Mouse (Mus musculus) CH12.LX (cell line): ENCODE data around the gene Lamb2. TPM values are rescaled to one million over a fixed set of nuclear protein-coding genes. Genes with fewer than 3 reads are reported as not detected.

Experiments used
- DNase-seq: peaks from one replicate; pipeline ENCODE4 v3.0.0-alpha.2; 2013; ENCODE audit errors: extremely low read depth
- H3K27ac ChIP-seq: 2 replicates; pipeline ENCODE4 v1.5.1; 2012; ENCODE audit warnings: low read depth, mild to moderate bottlenecking, control low read depth, moderate library complexity; ENCODE audit not compliant: insufficient read depth
- H3K27me3 ChIP-seq: replicated peaks from 2 replicates; pipeline ENCODE3; 2012; ENCODE audit warnings: inconsistent platforms
- H3K36me3 ChIP-seq, 2 experiments: replicated peaks in 1 of 2; 2 replicates each; pipeline versions ENCODE3 to v1.6.1; 2012; ENCODE audit warnings: inconsistent platforms in 1 of 2, low read length in 1 of 2, mild to moderate bottlenecking in 1 of 2, mixed read lengths in 1 of 2, moderate library complexity in 1 of 2; ENCODE audit not compliant: control insufficient read depth in 1 of 2, insufficient read depth in 1 of 2
- H3K4me1 ChIP-seq, 2 experiments: 2 replicates each; pipeline ENCODE4 v1.6.1; 2012; ENCODE audit warnings: inconsistent platforms in 1 of 2, moderate library complexity in 1 of 2; ENCODE audit not compliant: insufficient read depth in 2 of 2, control insufficient read depth in 1 of 2
- H3K4me2 ChIP-seq: 2 replicates; pipeline ENCODE4 v1.6.1; 2012; ENCODE audit warnings: low read depth, mild to moderate bottlenecking, control low read depth; ENCODE audit not compliant: poor library complexity, insufficient read depth, severe bottlenecking
- H3K4me3 ChIP-seq, 3 experiments: fragments of 150-350 bp in 1 of 3; sonication (generic) in 1 of 3; replicated peaks in 1 of 3; 2 replicates each; pipeline versions ENCODE3 to v1.5.1; 2011 to 2012; ENCODE audit warnings: low read depth in 2 of 3, low read length in 2 of 3, mild to moderate bottlenecking in 2 of 3, moderate library complexity in 2 of 3, control low read depth in 1 of 3, improper control_type of control experiment in 1 of 3, inconsistent platforms in 1 of 3, mixed read lengths in 1 of 3; ENCODE audit not compliant: poor library complexity in 1 of 3
- H3K79me2 ChIP-seq: replicated peaks from 2 replicates; pipeline ENCODE4 v1.6.1; 2012; ENCODE audit warnings: mild to moderate bottlenecking, moderate library complexity; ENCODE audit not compliant: control insufficient read depth, poor library complexity, insufficient read depth, severe bottlenecking; ENCODE audit errors: extremely low read depth
- H3K9ac ChIP-seq: 2 replicates; pipeline ENCODE4 v1.6.1; 2012; ENCODE audit warnings: low read depth, mild to moderate bottlenecking, control low read depth, moderate library complexity; ENCODE audit not compliant: insufficient read depth
- H3K9me3 ChIP-seq: replicated peaks from 2 replicates; pipeline ENCODE3; 2012; ENCODE audit warnings: low read length, inconsistent platforms, mixed read lengths
- CHD1 ChIP-seq: IDR thresholded peaks from 2 replicates; pipeline ENCODE4 v1.6.1; 2012; ENCODE audit warnings: low read depth, low read length, improper control_type of control experiment, inconsistent platforms
- CHD2 ChIP-seq: IDR thresholded peaks from 2 replicates; pipeline ENCODE4 v1.6.1; 2011; ENCODE audit warnings: low read length, improper control_type of control experiment
- E2F4 ChIP-seq: IDR thresholded peaks from 2 replicates; pipeline ENCODE4 v1.6.1; 2011; ENCODE audit warnings: low read depth, low read length, improper control_type of control experiment; ENCODE audit not compliant: insufficient replicate concordance
- ELF1 ChIP-seq: IDR thresholded peaks from 2 replicates; pipeline ENCODE4 v1.6.1; 2014; ENCODE audit warnings: low read depth, mild to moderate bottlenecking, inconsistent platforms, low read length, improper control_type of control experiment
- EP300 ChIP-seq: IDR thresholded peaks from 2 replicates; pipeline ENCODE4 v1.6.1; 2011; ENCODE audit warnings: low read length, improper control_type of control experiment
- GABPA ChIP-seq: IDR thresholded peaks from 2 replicates; pipeline ENCODE4 v1.6.1; 2012; ENCODE audit warnings: low read depth, low read length, improper control_type of control experiment, inconsistent platforms; ENCODE audit not compliant: insufficient replicate concordance
- HCFC1 ChIP-seq: IDR thresholded peaks from 2 replicates; pipeline ENCODE4 v1.6.1; 2012; ENCODE audit warnings: low read depth, mild to moderate bottlenecking, inconsistent platforms, low read length, improper control_type of control experiment
- IRF4 ChIP-seq: IDR thresholded peaks from 2 replicates; pipeline ENCODE4 v1.6.1; 2014; ENCODE audit warnings: low read depth, mild to moderate bottlenecking, inconsistent platforms, low read length, improper control_type of control experiment
- JUND ChIP-seq: conservative IDR thresholded peaks from 2 replicates; pipeline ENCODE4 v1.6.1; 2011; ENCODE audit warnings: low read depth, low read length, improper control_type of control experiment
- MAZ ChIP-seq: IDR thresholded peaks from 2 replicates; pipeline ENCODE4 v1.6.1; 2012; ENCODE audit warnings: low read depth, mild to moderate bottlenecking, inconsistent platforms, low read length, improper control_type of control experiment, moderate library complexity
- MXI1 ChIP-seq: IDR thresholded peaks from 2 replicates; pipeline ENCODE4 v1.6.1; 2011; ENCODE audit warnings: mild to moderate bottlenecking, low read depth, low read length, improper control_type of control experiment
- MYC ChIP-seq: IDR thresholded peaks from 2 replicates; pipeline ENCODE4 v1.6.1; 2011; ENCODE audit warnings: low read depth, mild to moderate bottlenecking, improper control_type of control experiment, low read length
- NELFE ChIP-seq: IDR thresholded peaks from 2 replicates; pipeline ENCODE4 v1.6.1; 2011; ENCODE audit warnings: low read depth, low read length, improper control_type of control experiment
- PAX5 ChIP-seq: IDR thresholded peaks from 2 replicates; pipeline ENCODE4 v1.6.1; 2012; ENCODE audit warnings: low read length, inconsistent platforms, mixed read lengths
- POLR2A ChIP-seq: IDR thresholded peaks from 2 replicates; pipeline ENCODE4 v1.6.1; 2011; ENCODE audit warnings: low read depth, mild to moderate bottlenecking, improper control_type of control experiment, low read length
- POLR2AphosphoS2 ChIP-seq: IDR thresholded peaks from 2 replicates; pipeline ENCODE4 v1.6.1; 2011; ENCODE audit warnings: low read depth, low read length, improper control_type of control experiment
- SIN3A ChIP-seq: IDR thresholded peaks from 2 replicates; pipeline ENCODE4 v1.6.1; 2012; ENCODE audit warnings: low read length, improper control_type of control experiment, inconsistent platforms
- TBP ChIP-seq: conservative IDR thresholded peaks from 2 replicates; pipeline ENCODE4 v1.6.1; 2011; ENCODE audit warnings: low read depth, low read length, improper control_type of control experiment
- TCF12 ChIP-seq: IDR thresholded peaks from 2 replicates; pipeline ENCODE4 v1.6.1; 2014; ENCODE audit warnings: low read depth, mild to moderate bottlenecking, inconsistent platforms, low read length, improper control_type of control experiment
- UBTF ChIP-seq: IDR thresholded peaks from 2 replicates; pipeline ENCODE4 v1.6.1; 2012; ENCODE audit warnings: low read depth, mild to moderate bottlenecking, inconsistent platforms, low read length, improper control_type of control experiment, moderate library complexity
- USF2 ChIP-seq: conservative IDR thresholded peaks from 2 replicates; pipeline ENCODE4 v1.6.1; 2011; ENCODE audit warnings: low read depth, low read length, improper control_type of control experiment
- ZC3H11A ChIP-seq: IDR thresholded peaks from 2 replicates; pipeline ENCODE4 v1.6.1; 2012; ENCODE audit warnings: low read depth, mild to moderate bottlenecking, inconsistent platforms, low read length, improper control_type of control experiment
- ZKSCAN1 ChIP-seq: IDR thresholded peaks from 2 replicates; pipeline ENCODE4 v1.6.1; 2012; ENCODE audit warnings: low read depth, inconsistent platforms, low read length, improper control_type of control experiment, borderline replicate concordance
- ZMIZ1 ChIP-seq: IDR thresholded peaks from 2 replicates; pipeline ENCODE4 v1.6.1; 2012; ENCODE audit warnings: low read depth, mild to moderate bottlenecking, inconsistent platforms, low read length, improper control_type of control experiment
- dilution Hi-C: fragments of 300-500 bp; cut with MboI; formaldehyde crosslinking; loops from 2 replicates; pipeline ENCODE4 v1.14.3; 2020; ENCODE audit warnings: low sequenced_read_pairs; ENCODE audit not compliant: extremely low pct_unique_long_range_greater_than_20kb, extremely low pct_ligation_motif_present
- in situ Hi-C: fragments of 300-500 bp; cut with MboI; formaldehyde crosslinking; loops from 3 replicates; pipeline ENCODE4 v1.14.3; 2019; ENCODE audit warnings: low sequenced_read_pairs, low pct_ligation_motif_present, low pct_unique_long_range_greater_than_20kb, mixed read lengths
- polyA plus RNA-seq: library from polyadenylated mRNA; unstranded; fragments of >175 nt; gene quantifications from 2 replicates; pipeline ENCODE4 v1.2.1, GENCODE M21; 2012; ENCODE audit warnings: low read depth; ENCODE audit not compliant: insufficient read length
- total RNA-seq, 2 experiments: library from RNA; depleted of rRNA; stranded (reverse); fragments of 300-350 nt in 1 of 2; fragments of >200 nt in 1 of 2; gene quantifications; 2 replicates each; pipeline ENCODE4 v1.2.3; 2012 to 2014

Lamb2 gene
- total and polyA plus RNA-seq, 3 experiments = 0.17 to 0.89 TPM; not detected in 1

DNA sequence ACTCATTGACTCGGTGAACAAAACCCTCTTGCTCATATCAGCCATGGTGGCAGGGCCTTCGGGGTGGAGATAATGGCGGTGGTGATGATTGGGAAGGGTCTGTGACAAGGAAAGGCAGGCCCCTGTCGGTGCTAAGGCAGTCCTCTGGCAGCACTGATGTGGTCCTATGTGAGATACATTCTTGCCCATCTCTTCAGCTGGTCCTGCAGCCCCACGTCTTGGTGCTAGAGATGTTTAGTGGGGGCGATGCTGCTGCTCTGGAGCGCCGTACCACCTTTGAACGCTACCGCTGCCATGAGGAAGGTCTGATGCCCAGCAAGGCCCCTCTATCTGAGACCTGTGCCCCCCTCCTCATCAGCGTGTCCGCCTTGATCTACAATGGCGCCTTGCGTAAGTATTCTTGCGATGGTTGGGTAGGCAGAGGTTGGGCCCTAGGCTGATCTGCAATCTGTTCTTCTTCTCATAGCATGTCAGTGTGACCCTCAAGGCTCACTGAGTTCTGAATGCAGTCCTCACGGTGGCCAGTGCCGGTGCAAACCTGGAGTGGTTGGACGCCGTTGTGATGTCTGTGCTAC is 5.9 kb downstream of the Lamb2 start:
- H3K4me2 ChIP-seq = no peak overlapping the region
- DNase-seq = no peak
- H3K36me3 ChIP-seq = no peaks in the 10 kb centered on the region
- H3K4me1 ChIP-seq = peaks cover 6 to 13% of the 10 kb centered on the region in 2 experiments
- no peak for TF ChIP-seq MYC
- no peak for TF ChIP-seq IRF4
- TF ChIP-seq CHD1 = no peak
- no peaks in the 10 kb centered on the region for H3K9me3 ChIP-seq
- no peaks in the 10 kb centered on the region for H3K79me2 ChIP-seq
- H3K4me3 ChIP-seq = no peak overlapping the region
- dilution Hi-C loops = no loop called here
- no peak overlapping the region for H3K9ac ChIP-seq
- H3K27me3 ChIP-seq = peaks cover 6% of the 10 kb centered on the region
- no peak overlapping the region for H3K27ac ChIP-seq
- in situ Hi-C loops = no loop called here

DNA sequence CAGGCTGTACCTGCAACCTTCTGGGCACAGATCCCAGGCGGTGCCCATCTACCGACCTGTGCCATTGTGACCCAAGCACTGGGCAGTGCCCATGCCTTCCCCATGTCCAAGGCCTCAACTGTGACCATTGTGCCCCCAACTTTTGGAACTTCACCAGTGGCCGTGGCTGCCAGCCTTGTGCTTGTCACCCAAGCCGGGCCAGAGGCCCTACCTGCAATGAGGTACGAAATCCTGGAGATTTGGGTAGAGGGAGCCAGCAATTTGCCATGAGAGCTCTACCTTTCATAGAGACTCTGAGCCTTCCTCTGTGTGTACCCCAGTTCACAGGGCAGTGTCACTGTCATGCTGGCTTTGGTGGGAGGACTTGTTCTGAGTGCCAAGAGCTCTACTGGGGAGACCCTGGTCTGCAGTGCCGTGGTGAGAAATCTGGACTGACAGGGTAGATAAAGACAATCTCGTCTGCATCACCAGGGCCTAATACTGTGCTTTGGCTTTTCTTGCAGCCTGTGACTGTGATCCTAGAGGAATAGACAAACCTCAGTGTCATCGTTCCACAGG is 7.5 kb downstream of the Lamb2 start:
- Histone ChIP-seq H3K4me1 (peaks cover 9 to 17% of the 10 kb centered on the region in 2 experiments), H3K27me3 (peaks cover 6% of the 10 kb centered on the region), H3K36me3 (peaks cover 0 to 2% of the 10 kb centered on the region in 2 experiments), H3K79me2 (peaks cover 13% of the 10 kb centered on the region), H3K27ac (no peak overlapping the region), H3K4me3 (no peak overlapping the region), H3K9me3 (no peaks in the 10 kb centered on the region), H3K4me2 (no peak overlapping the region), H3K9ac (no peak overlapping the region)
- no peak for TF ChIP-seq ZC3H11A
- no peak for TF ChIP-seq CHD1
- no peak for TF ChIP-seq USF2
- no peak for TF ChIP-seq POLR2AphosphoS2
- no peak for TF ChIP-seq TCF12
- TF ChIP-seq GABPA = no peak
- no peak for TF ChIP-seq POLR2A
- TF ChIP-seq JUND = no peak
- no peak for TF ChIP-seq EP300
- TF ChIP-seq ELF1 = no peak
- no peak for TF ChIP-seq MYC
- TF ChIP-seq HCFC1 = no peak
- in situ Hi-C loops = no loop called here
- no peak for DNase-seq
- dilution Hi-C loops = no loop called here

DNA sequence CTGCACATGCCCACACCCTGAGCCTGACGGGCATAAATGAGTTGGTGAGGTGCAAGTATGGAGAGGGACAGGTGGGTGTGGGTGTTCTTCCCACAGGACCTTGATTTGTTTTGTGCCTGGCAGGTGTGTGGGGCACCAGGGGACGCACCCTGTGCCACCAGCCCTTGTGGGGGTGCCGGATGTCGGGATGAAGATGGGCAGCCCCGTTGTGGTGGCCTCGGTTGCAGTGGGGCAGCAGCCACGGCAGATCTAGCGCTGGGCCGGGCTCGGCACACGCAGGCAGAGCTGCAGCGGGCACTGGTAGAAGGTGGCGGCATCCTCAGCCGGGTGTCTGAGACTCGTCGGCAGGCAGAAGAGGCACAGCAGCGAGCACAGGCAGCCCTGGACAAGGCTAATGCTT is 8.9 kb downstream of the Lamb2 start:
- Histone ChIP-seq H3K9me3 (no peaks in the 10 kb centered on the region), H3K4me1 (peaks cover 11 to 31% of the 10 kb centered on the region in 2 experiments), H3K27ac (no peak overlapping the region), H3K9ac (no peak overlapping the region), H3K4me3 (no peak overlapping the region), H3K79me2 (peaks cover 24% of the 10 kb centered on the region), H3K4me2 (no peak overlapping the region), H3K36me3 (peaks cover 8 to 16% of the 10 kb centered on the region in 2 experiments)
- in situ Hi-C loops (no loop called here), dilution Hi-C loops (no loop called here)
- no peak for DNase-seq
- TF ChIP-seq TBP (no peak), SIN3A (no peak), USF2 (no peak), E2F4 (no peak), CHD2 (no peak), NELFE (no peak), CHD1 (no peak), ELF1 (no peak), MAZ (no peak), UBTF (no peak), POLR2AphosphoS2 (no peak), TCF12 (no peak), MXI1 (no peak), ZMIZ1 (no peak), PAX5 (no peak), IRF4 (no peak), MYC (no peak), ZKSCAN1 (no peak)
- TF ChIP-seq, all 38 proteins: peak for 0
- H3K27me3 ChIP-seq = peaks cover 6% of the 10 kb centered on the region
